Mouse (Mus musculus) embryonic facial prominence, embryonic 14.5 days (tissue): ENCODE results near the gene Otud7b. TPM values are rescaled to one million over a fixed set of nuclear protein-coding genes. Genes with fewer than 3 reads are reported as not detected.

Experiments
- ATAC-seq: fragments of 200-750 bp; cut with Nextera tagmentation; 2 replicates; pipeline ENCODE4 v1.8.0; 2017; ENCODE audit warnings: low read depth, moderate number of reproducible peaks, moderate TSS enrichment
- DNase-seq: peaks from one replicate; pipeline ENCODE4 v3.0.0-alpha.2; 2015; ENCODE audit warnings: low spot score
- H3K27ac ChIP-seq: fragments of 300-500 bp; sonication (generic); replicated peaks from 2 replicates; pipeline ENCODE4 v1.5.1; 2014; ENCODE audit warnings: low read depth, mild to moderate bottlenecking, low read length, moderate library complexity
- H3K27me3 ChIP-seq: fragments of 300-500 bp; sonication (generic); replicated peaks from 2 replicates; pipeline ENCODE4 v1.6.1; 2014; ENCODE audit warnings: low read length; ENCODE audit not compliant: control insufficient read depth, insufficient read depth
- H3K36me3 ChIP-seq: fragments of 300-500 bp; sonication (generic); 2 replicates; pipeline ENCODE4 v1.6.1; 2014; ENCODE audit warnings: low read length, mixed read lengths; ENCODE audit not compliant: control insufficient read depth, insufficient read depth
- H3K4me1 ChIP-seq: fragments of 300-500 bp; sonication (generic); 2 replicates; pipeline ENCODE4 v1.6.1; 2014; ENCODE audit warnings: antibody characterized with exemption, low read length; ENCODE audit not compliant: control insufficient read depth, insufficient read depth
- H3K4me2 ChIP-seq: fragments of 300-500 bp; sonication (generic); 2 replicates; pipeline ENCODE4 v1.6.1; 2014; ENCODE audit warnings: low read depth, mild to moderate bottlenecking, low read length, moderate library complexity, mixed read lengths
- H3K4me3 ChIP-seq: fragments of 300-500 bp; sonication (generic); 2 replicates; pipeline ENCODE4 v1.5.1; 2014; ENCODE audit warnings: low read depth, mild to moderate bottlenecking, low read length
- H3K9ac ChIP-seq: fragments of 300-500 bp; sonication (generic); 2 replicates; pipeline ENCODE4 v1.6.1; 2014; ENCODE audit warnings: low read depth, mild to moderate bottlenecking, low read length, moderate library complexity, mixed read lengths
- H3K9me3 ChIP-seq: fragments of 300-500 bp; sonication (generic); 2 replicates; pipeline ENCODE4 v1.6.1; 2016; ENCODE audit warnings: low read length; ENCODE audit not compliant: control insufficient read depth
- WGBS: fragments of 180-500 bp; shearing (Covaris S2); extraction: QIAGEN DNeasy Blood & Tissue Kit; methylation state at CpG from one replicate; pipeline ENCODE4 v1.1.7; 2014; 5-methylcytosine and 5-hydroxymethylcytosine counted together
- polyA plus RNA-seq: library from polyadenylated mRNA; unstranded; fragments of >200 nt; fragmentation: Nextera tagmentation; extraction: Ambion mirVana; gene quantifications from 2 replicates; pipeline ENCODE4 v1.2.1, GENCODE M21; 2014

Gene Otud7b
- polyA plus RNA-seq, 1 experiment from 2014 or later: 17.6 TPM

- peak overlapping the region; percentile 81 for H3K27ac ChIP-seq
- peak overlapping the region; percentile 46 for H3K4me3 ChIP-seq
Measured at GRCm38 (mm10) chr3:96160803-96161516, 56.6 kb downstream of the Otud7b start.

GRCm38 (mm10) chr3:96161869-96162840 lies 57.8 kb downstream of the Otud7b start, which contains the start of gene Mtmr11:
TSS of gene Mtmr11 (plus strand) at chr3:96162004.
- DNase-seq: peak; percentile 84
- Histone ChIP-seq H3K27ac (peak within 1 kb of the TSS; percentile 81), H3K9me3 (no peaks in the 10 kb centered on the region), H3K9ac (peak within 1 kb of the TSS; percentile 60), H3K4me1 (peaks cover 11% of the 10 kb centered on the region), H3K4me2 (peak within 1 kb of the TSS; percentile 74), H3K4me3 (peak within 1 kb of the TSS; percentile 46), H3K27me3 (no peaks in the 10 kb centered on the region), H3K36me3 (0 out of 2 replicates have a peak, but pooled peaks cover 4% of the 10 kb centered on the region)
- peak; percentile 50; the same call in 1 of the 2 replicates for ATAC-seq
- WGBS: 5% methylated on average over 16 of the region's 16 CpGs

More at GRCm38 (mm10) chr3:96160803-96161516, 56.6 kb downstream of the Otud7b start:
- ATAC-seq: peak; percentile 86
- H3K4me2 ChIP-seq: peak overlapping the region; percentile 74
- peak overlapping the region; percentile 60 for H3K9ac ChIP-seq
- DNase-seq: peak; percentile 91
- WGBS: 3% methylated on average over 12 of the region's 12 CpGs
- no peaks in the 10 kb centered on the region for H3K9me3 ChIP-seq
- no peaks in the 10 kb centered on the region for H3K27me3 ChIP-seq
- H3K36me3 ChIP-seq: peaks cover 5% of the 10 kb centered on the region; the same call in 1 of the 2 replicates
- peaks cover 11% of the 10 kb centered on the region for H3K4me1 ChIP-seq

GRCm38 (mm10) chr3:96163040-96163439 lies 58.7 kb downstream of the Otud7b start:
- no peak for DNase-seq
- Histone ChIP-seq H3K4me1 (peaks cover 11% of the 10 kb centered on the region), H3K4me3 (peak overlapping the region; percentile 46), H3K4me2 (peak overlapping the region; percentile 74), H3K27me3 (no peaks in the 10 kb centered on the region), H3K36me3 (peaks cover 7% of the 10 kb centered on the region; the same call in 1 of the 2 replicates), H3K9ac (peak overlapping the region; percentile 60), H3K9me3 (no peaks in the 10 kb centered on the region), H3K27ac (peak overlapping the region; percentile 81; the same call in 1 of the 2 replicates)
- ATAC-seq: no peak
- WGBS: 87% methylated on average over 6 of the region's 6 CpGs

- H3K36me3 ChIP-seq: peaks cover 18% of the 10 kb centered on the region; the same call in 1 of the 2 replicates
- 75% methylated on average over 12 of the region's 12 CpGs for WGBS
- H3K27me3 ChIP-seq: no peaks in the 10 kb centered on the region
- H3K4me1 ChIP-seq: peaks cover 11% of the 10 kb centered on the region
- no peak overlapping the region for H3K9ac ChIP-seq
- DNase-seq (no peak), ATAC-seq (no peak)
- no peak overlapping the region; the same call in 1 of the 2 replicates for H3K27ac ChIP-seq
- H3K9me3 ChIP-seq: no peaks in the 10 kb centered on the region
- H3K4me2 ChIP-seq: no peak overlapping the region
- H3K4me3 ChIP-seq: no peak overlapping the region
Measured at GRCm38 (mm10) chr3:96168466-96169158, 64.3 kb downstream of the Otud7b start.

- Histone ChIP-seq H3K9ac (no peak overlapping the region), H3K4me2 (no peak overlapping the region)
Measured at GRCm38 (mm10) chr3:96170276-96170675, 65.9 kb downstream of the Otud7b start.

GRCm38 (mm10) chr3:96170976-96171545 lies 66.7 kb downstream of the Otud7b start:
- 64% methylated on average over 10 of the region's 10 CpGs for WGBS
- H3K27ac ChIP-seq: peak overlapping the region; percentile 99
- peaks cover 39% of the 10 kb centered on the region for H3K36me3 ChIP-seq

More at GRCm38 (mm10) chr3:96170276-96170675, 65.9 kb downstream of the Otud7b start:
- no peak overlapping the region for H3K4me3 ChIP-seq
- WGBS: 89% methylated on average over 4 of the region's 4 CpGs
- no peaks in the 10 kb centered on the region for H3K27me3 ChIP-seq
- DNase-seq: no peak
- ATAC-seq: no peak
- H3K9me3 ChIP-seq: no peaks in the 10 kb centered on the region
- 0 out of 2 replicates have a peak overlapping the region, but pooled peaks have one; percentile 99 for H3K27ac ChIP-seq
- peaks cover 31% of the 10 kb centered on the region for H3K36me3 ChIP-seq
- peaks cover 11% of the 10 kb centered on the region for H3K4me1 ChIP-seq

GRCm38 (mm10) chr3:96171583-96172196 lies 67.4 kb downstream of the Otud7b start:
- DNase-seq (no peak), ATAC-seq (no peak; the same call in 1 of the 2 replicates)
- no peaks in the 10 kb centered on the region for H3K9me3 ChIP-seq
- peak overlapping the region; percentile 91 for H3K9ac ChIP-seq
- H3K4me1 ChIP-seq: peaks cover 11% of the 10 kb centered on the region
- peak overlapping the region; percentile 88 for H3K4me3 ChIP-seq
- H3K27ac ChIP-seq: peak overlapping the region; percentile 99
- 20% methylated on average over 18 of the region's 18 CpGs for WGBS
- no peaks in the 10 kb centered on the region for H3K27me3 ChIP-seq
- peak overlapping the region; percentile 95 for H3K4me2 ChIP-seq
- peaks cover 46% of the 10 kb centered on the region for H3K36me3 ChIP-seq

More at GRCm38 (mm10) chr3:96170976-96171545, 66.7 kb downstream of the Otud7b start:
- no peaks in the 10 kb centered on the region for H3K9me3 ChIP-seq
- H3K27me3 ChIP-seq: no peaks in the 10 kb centered on the region
- peak overlapping the region; percentile 91 for H3K9ac ChIP-seq
- H3K4me1 ChIP-seq: peaks cover 11% of the 10 kb centered on the region
- ATAC-seq (no peak), DNase-seq (no peak)
- H3K4me2 ChIP-seq: peak overlapping the region; percentile 95
- peak overlapping the region; percentile 88 for H3K4me3 ChIP-seq
